Mouse (Mus musculus) mammary gland, adult 2 months (tissue): Measurements from ENCODE around the gene Exoc3. TPM values are rescaled to one million over a fixed set of nuclear protein-coding genes. Genes with fewer than 3 reads are reported as not detected.

Experiments
- polyA plus RNA-seq: library from polyadenylated mRNA; depleted of rRNA; stranded (reverse); fragments of >200 nt; gene quantifications from 2 replicates; pipeline ENCODE4 v1.2.3, GENCODE M21; 2012; ENCODE audit warnings: low replicate concordance; rRNA removed

Gene Exoc3
- 29.8 and 40.3 TPM in 2 replicates for polyA plus RNA-seq

GRCm38 (mm10) chr13:74208317-74208985 is at the start of gene Exoc3:
Exoc3 (minus strand) TSS chr13:74208732.

GRCm38 (mm10) chr13:74121141-74121602 is 87.4 kb downstream of the Exoc3 start, which contains the start of gene Slc9a3:
Slc9a3 (plus strand) TSS chr13:74121457.

Other genes starting within 250 kb of the Exoc3 start
- not detected in 2 replicates for gene Zdhhc11, start 244.9 kb downstream of the Exoc3 start, polyA plus RNA-seq
- 6.5 and 20.6 TPM in 2 replicates for gene Tppp, start 199.3 kb downstream of the Exoc3 start, polyA plus RNA-seq
- gene Cep72, start 146.4 kb downstream of the Exoc3 start, polyA plus RNA-seq = 1.2 and 2.3 TPM in 2 replicates
- 0.08 and 0.45 TPM in 2 replicates for gene Slc9a3, start 87.3 kb downstream of the Exoc3 start, polyA plus RNA-seq
- gene Ahrr, start 83.6 kb upstream of the Exoc3 start, polyA plus RNA-seq = 1.3 and 1.7 TPM in 2 replicates
- 61.5 and 126 TPM in 2 replicates for gene Pdcd6, start 108.8 kb upstream of the Exoc3 start, polyA plus RNA-seq
- 133 and 349 TPM in 2 replicates for gene Sdha, start 141.5 kb upstream of the Exoc3 start, polyA plus RNA-seq
- gene Ccdc127, start 141.6 kb upstream of the Exoc3 start, polyA plus RNA-seq = 1.6 and 4.7 TPM in 2 replicates
- 0.51 and 34.5 TPM in 2 replicates for gene Lrrc14b, start 155.3 kb upstream of the Exoc3 start, polyA plus RNA-seq
- gene Zfp72, start 182.1 kb upstream of the Exoc3 start, polyA plus RNA-seq = 0.10 and 0.49 TPM in 2 replicates
- 30.7 and 42.0 TPM in 2 replicates for gene Ftl1-ps1, start 191.0 kb upstream of the Exoc3 start, polyA plus RNA-seq